Mouse (Mus musculus) hindbrain, embryonic 14.5 days (tissue): Measurements from ENCODE around the gene Fgf2. TPM values are rescaled to one million over a fixed set of nuclear protein-coding genes. Genes with fewer than 3 reads are reported as not detected.

ENCODE experiments used
- ATAC-seq: fragments of 200-750 bp; cut with Nextera tagmentation; 2 replicates; pipeline ENCODE4 v1.8.0; 2017; ENCODE audit warnings: moderate number of reproducible peaks, mild to moderate bottlenecking, moderate TSS enrichment, moderate library complexity; ENCODE audit not compliant: low FRiP score
- DNase-seq: peaks from one replicate; pipeline ENCODE4 v3.0.0-alpha.2; 2015; ENCODE audit warnings: low spot score
- H3K27ac ChIP-seq: fragments of 300-500 bp; sonication (generic); 2 replicates; pipeline ENCODE4 v1.5.1; 2014; ENCODE audit warnings: mild to moderate bottlenecking, moderate library complexity
- H3K27me3 ChIP-seq: fragments of 300-500 bp; sonication (generic); 2 replicates; pipeline ENCODE4 v1.6.1; 2014; ENCODE audit warnings: mild to moderate bottlenecking, low read length, mixed read lengths; ENCODE audit not compliant: control insufficient read depth, insufficient read depth
- H3K36me3 ChIP-seq: fragments of 300-500 bp; sonication (generic); replicated peaks from 2 replicates; pipeline ENCODE4 v1.6.1; 2014; ENCODE audit not compliant: control insufficient read depth, insufficient read depth
- H3K4me1 ChIP-seq: fragments of 300-500 bp; sonication (generic); replicated peaks from 2 replicates; pipeline ENCODE4 v1.6.1; 2014; ENCODE audit warnings: antibody characterized with exemption, low read length, mixed read lengths; ENCODE audit not compliant: control insufficient read depth, insufficient read depth
- H3K4me2 ChIP-seq: fragments of 300-500 bp; sonication (generic); replicated peaks from 2 replicates; pipeline ENCODE4 v1.6.1; 2014; ENCODE audit warnings: mild to moderate bottlenecking, moderate library complexity
- H3K4me3 ChIP-seq: fragments of 300-500 bp; sonication (generic); replicated peaks from 2 replicates; pipeline ENCODE4 v1.5.1; 2014; ENCODE audit warnings: mild to moderate bottlenecking, low read length
- H3K9ac ChIP-seq: fragments of 300-500 bp; sonication (generic); 2 replicates; pipeline ENCODE4 v1.6.1; 2014
- H3K9me3 ChIP-seq: fragments of 300-500 bp; sonication (generic); 2 replicates; pipeline ENCODE4 v1.6.1; 2016; ENCODE audit warnings: low read length; ENCODE audit not compliant: control insufficient read depth
- WGBS: fragments of 180-500 bp; shearing (Covaris S2); extraction: QIAGEN DNeasy Blood & Tissue Kit; methylation state at CpG from one replicate; pipeline ENCODE4 v1.1.7; 2014; 5-methylcytosine and 5-hydroxymethylcytosine counted together
- polyA plus RNA-seq: library from polyadenylated mRNA; unstranded; fragments of >200 nt; fragmentation: Nextera tagmentation; extraction: Ambion mirVana; gene quantifications from 2 replicates; pipeline ENCODE4 v1.2.1, GENCODE M21; 2014

The Fgf2 gene
- polyA plus RNA-seq, 1 experiment from 2014 or later, result 1.5 TPM

GRCm38 (mm10) chr3:37324310-37324709 is 23.8 kb upstream of the Fgf2 start:
- DNase-seq (no peak), ATAC-seq (no peak)
- Histone ChIP-seq H3K9me3 (no peaks in the 10 kb centered on the region), H3K27me3 (no peaks in the 10 kb centered on the region), H3K9ac (no peak overlapping the region), H3K27ac (no peak overlapping the region), H3K4me1 (no peaks in the 10 kb centered on the region), H3K4me2 (no peak overlapping the region), H3K4me3 (no peak overlapping the region), H3K36me3 (peaks cover 4% of the 10 kb centered on the region; the same call in 1 of the 2 replicates)
- 49% methylated on average over 3 of the region's 3 CpGs for WGBS

GRCm38 (mm10) chr3:37325317-37326112 is 22.6 kb upstream of the Fgf2 start:
- no peak overlapping the region for H3K27ac ChIP-seq
- WGBS, result 94% methylated on average over 5 of the region's 5 CpGs
- H3K27me3 ChIP-seq, result no peaks in the 10 kb centered on the region
- no peak overlapping the region for H3K9ac ChIP-seq
- DNase-seq (no peak), ATAC-seq (no peak)
- H3K9me3 ChIP-seq, result no peaks in the 10 kb centered on the region
- H3K4me3 ChIP-seq, result no peak overlapping the region
- H3K36me3 ChIP-seq, result no peaks in the 10 kb centered on the region
- H3K4me1 ChIP-seq, result no peaks in the 10 kb centered on the region
- no peak overlapping the region for H3K4me2 ChIP-seq

- DNase-seq (no peak), ATAC-seq (no peak)
- Histone ChIP-seq H3K4me1 (no peaks in the 10 kb centered on the region), H3K9me3 (no peaks in the 10 kb centered on the region), H3K9ac (no peak overlapping the region), H3K4me2 (no peak overlapping the region), H3K27ac (no peak overlapping the region), H3K36me3 (no peaks in the 10 kb centered on the region), H3K27me3 (no peaks in the 10 kb centered on the region), H3K4me3 (no peak overlapping the region)
- WGBS, result 95% methylated on average over 3 of the region's 3 CpGs
Observed at GRCm38 (mm10) chr3:37326627-37327026, 21.5 kb upstream of the Fgf2 start.

GRCm38 (mm10) chr3:37328489-37328888 is 19.7 kb upstream of the Fgf2 start:
- no peaks in the 10 kb centered on the region for H3K27me3 ChIP-seq
- no peaks in the 10 kb centered on the region for H3K4me1 ChIP-seq
- H3K4me2 ChIP-seq, result no peak overlapping the region
- no peaks in the 10 kb centered on the region for H3K36me3 ChIP-seq
- no peaks in the 10 kb centered on the region for H3K9me3 ChIP-seq
- no peak overlapping the region for H3K9ac ChIP-seq
- ATAC-seq, result no peak
- 91% methylated on average over 2 of the region's 2 CpGs for WGBS
- H3K27ac ChIP-seq, result no peak overlapping the region
- no peak for DNase-seq
- H3K4me3 ChIP-seq, result no peak overlapping the region

GRCm38 (mm10) chr3:37329963-37330362 is 18.2 kb upstream of the Fgf2 start:
- ATAC-seq (no peak), DNase-seq (no peak)
- H3K27me3 ChIP-seq, result no peaks in the 10 kb centered on the region
- H3K4me2 ChIP-seq, result no peak overlapping the region
- no peaks in the 10 kb centered on the region for H3K9me3 ChIP-seq
- no peak overlapping the region for H3K4me3 ChIP-seq
- no peaks in the 10 kb centered on the region for H3K36me3 ChIP-seq
- no peak overlapping the region for H3K27ac ChIP-seq
- no peak overlapping the region for H3K9ac ChIP-seq
- no peaks in the 10 kb centered on the region for H3K4me1 ChIP-seq
- WGBS, result 92% methylated on average over 1 of the region's 1 CpGs

DNA sequence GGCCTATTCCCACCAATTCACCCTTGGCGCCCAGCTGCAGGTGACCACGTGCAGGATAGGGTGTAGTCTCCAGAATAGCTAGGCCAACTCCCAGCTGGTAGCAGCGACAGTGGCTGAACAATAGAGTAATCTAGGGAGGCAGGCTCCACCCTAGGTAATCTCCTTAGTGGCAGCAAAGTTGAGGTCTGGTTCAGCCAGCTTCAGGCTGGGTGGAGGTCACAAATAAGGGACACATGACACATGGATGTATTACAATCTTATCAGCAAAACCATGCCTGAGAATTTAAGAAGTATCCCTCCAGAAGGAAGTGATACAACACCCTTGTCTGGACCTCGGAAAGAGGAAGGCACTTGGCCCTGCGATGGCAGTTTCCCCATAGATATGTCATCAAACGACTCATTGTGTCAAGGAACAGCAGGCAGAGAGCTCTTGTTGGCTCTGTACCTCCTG is 16.1 kb upstream of the Fgf2 start:
- Histone ChIP-seq H3K27ac (no peak overlapping the region), H3K9ac (no peak overlapping the region), H3K27me3 (no peaks in the 10 kb centered on the region), H3K4me2 (no peak overlapping the region), H3K4me3 (no peak overlapping the region), H3K9me3 (no peaks in the 10 kb centered on the region), H3K4me1 (no peaks in the 10 kb centered on the region), H3K36me3 (no peaks in the 10 kb centered on the region)
- 75% methylated on average over 6 of the region's 6 CpGs for WGBS
- DNase-seq, result no peak
- no peak for ATAC-seq

DNA sequence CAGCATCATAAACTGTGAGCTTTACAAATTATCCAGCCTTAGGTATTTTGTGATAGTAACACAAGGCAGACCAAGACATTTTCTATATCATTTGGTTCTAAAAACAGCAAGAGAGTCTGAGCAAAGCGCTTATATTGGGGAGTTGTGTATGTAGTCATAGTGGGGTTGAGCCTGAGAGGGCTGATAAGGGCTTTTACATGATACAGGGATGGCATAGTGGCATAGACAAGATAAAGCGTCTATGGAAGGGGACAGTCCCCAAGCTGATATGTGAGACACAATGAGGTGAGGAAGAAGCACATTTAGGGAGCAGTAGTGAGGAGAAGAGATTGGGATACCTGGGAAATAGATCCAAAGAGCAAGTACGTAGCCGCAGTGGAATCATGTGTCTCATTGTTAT is 14.1 kb upstream of the Fgf2 start:
- Histone ChIP-seq H3K27ac (no peak overlapping the region), H3K36me3 (no peaks in the 10 kb centered on the region), H3K9me3 (no peaks in the 10 kb centered on the region), H3K27me3 (no peaks in the 10 kb centered on the region), H3K4me1 (no peaks in the 10 kb centered on the region), H3K9ac (no peak overlapping the region), H3K4me3 (no peak overlapping the region), H3K4me2 (no peak overlapping the region)
- DNase-seq (no peak), ATAC-seq (no peak)
- WGBS, result 97% methylated on average over 4 of the region's 4 CpGs

- no peaks in the 10 kb centered on the region for H3K36me3 ChIP-seq
- no peak overlapping the region for H3K4me3 ChIP-seq
- no peaks in the 10 kb centered on the region for H3K4me1 ChIP-seq
- no peak overlapping the region for H3K4me2 ChIP-seq
- no peaks in the 10 kb centered on the region for H3K9me3 ChIP-seq
- 64% methylated on average over 5 of the region's 5 CpGs for WGBS
- no peak overlapping the region for H3K9ac ChIP-seq
- ATAC-seq (no peak), DNase-seq (no peak)
- H3K27me3 ChIP-seq, result no peaks in the 10 kb centered on the region
- no peak overlapping the region for H3K27ac ChIP-seq
Observed at GRCm38 (mm10) chr3:37341110-37341509, 7.0 kb upstream of the Fgf2 start.

- peaks cover 7% of the 10 kb centered on the region for H3K27me3 ChIP-seq
- DNase-seq, result no peak
- no peaks in the 10 kb centered on the region for H3K36me3 ChIP-seq
- no peak overlapping the region for H3K4me2 ChIP-seq
- no peak overlapping the region for H3K27ac ChIP-seq
- no peaks in the 10 kb centered on the region for H3K9me3 ChIP-seq
- H3K4me3 ChIP-seq, result no peak overlapping the region
- WGBS, result 78% methylated on average over 5 of the region's 5 CpGs
- H3K9ac ChIP-seq, result no peak overlapping the region
- 0 out of 2 replicates have a peak, but pooled peaks cover under 1% of the 10 kb centered on the region for H3K4me1 ChIP-seq
- ATAC-seq, result no peak
Observed at GRCm38 (mm10) chr3:37342811-37343210, 5.3 kb upstream of the Fgf2 start.
